Mouse (Mus musculus) CH12.LX (cell line): ENCODE measurements around the gene Gm21983. TPM values are rescaled to one million over a fixed set of nuclear protein-coding genes. Genes with fewer than 3 reads are reported as not detected.

Experiments used
- DNase-seq: peaks from one replicate; pipeline ENCODE4 v3.0.0-alpha.2; 2013; ENCODE audit errors: extremely low read depth
- H3K27ac ChIP-seq: 2 replicates; pipeline ENCODE4 v1.5.1; 2012; ENCODE audit warnings: low read depth, mild to moderate bottlenecking, control low read depth, moderate library complexity; ENCODE audit not compliant: insufficient read depth
- H3K27me3 ChIP-seq: replicated peaks from 2 replicates; pipeline ENCODE3; 2012; ENCODE audit warnings: inconsistent platforms
- H3K36me3 ChIP-seq, 2 experiments: replicated peaks in 1 of 2; 2 replicates each; pipeline versions ENCODE3 to v1.6.1; 2012; ENCODE audit warnings: inconsistent platforms in 1 of 2, low read length in 1 of 2, mild to moderate bottlenecking in 1 of 2, mixed read lengths in 1 of 2, moderate library complexity in 1 of 2; ENCODE audit not compliant: control insufficient read depth in 1 of 2, insufficient read depth in 1 of 2
- H3K4me1 ChIP-seq, 2 experiments: 2 replicates each; pipeline ENCODE4 v1.6.1; 2012; ENCODE audit warnings: inconsistent platforms in 1 of 2, moderate library complexity in 1 of 2; ENCODE audit not compliant: insufficient read depth in 2 of 2, control insufficient read depth in 1 of 2
- H3K4me2 ChIP-seq: 2 replicates; pipeline ENCODE4 v1.6.1; 2012; ENCODE audit warnings: low read depth, mild to moderate bottlenecking, control low read depth; ENCODE audit not compliant: poor library complexity, insufficient read depth, severe bottlenecking
- H3K4me3 ChIP-seq, 3 experiments: fragments of 150-350 bp in 1 of 3; sonication (generic) in 1 of 3; replicated peaks in 1 of 3; 2 replicates each; pipeline versions ENCODE3 to v1.5.1; 2011 to 2012; ENCODE audit warnings: low read depth in 2 of 3, low read length in 2 of 3, mild to moderate bottlenecking in 2 of 3, moderate library complexity in 2 of 3, control low read depth in 1 of 3, improper control_type of control experiment in 1 of 3, inconsistent platforms in 1 of 3, mixed read lengths in 1 of 3; ENCODE audit not compliant: poor library complexity in 1 of 3
- H3K79me2 ChIP-seq: replicated peaks from 2 replicates; pipeline ENCODE4 v1.6.1; 2012; ENCODE audit warnings: mild to moderate bottlenecking, moderate library complexity; ENCODE audit not compliant: control insufficient read depth, poor library complexity, insufficient read depth, severe bottlenecking; ENCODE audit errors: extremely low read depth
- H3K9ac ChIP-seq: 2 replicates; pipeline ENCODE4 v1.6.1; 2012; ENCODE audit warnings: low read depth, mild to moderate bottlenecking, control low read depth, moderate library complexity; ENCODE audit not compliant: insufficient read depth
- H3K9me3 ChIP-seq: replicated peaks from 2 replicates; pipeline ENCODE3; 2012; ENCODE audit warnings: low read length, inconsistent platforms, mixed read lengths
- BHLHE40 ChIP-seq: IDR thresholded peaks from 2 replicates; pipeline ENCODE4 v1.6.1; 2011; ENCODE audit warnings: mild to moderate bottlenecking, low read depth, low read length, improper control_type of control experiment
- CTCF ChIP-seq, 2 experiments: IDR thresholded peaks in 1 of 2; conservative IDR thresholded peaks in 1 of 2; 2 replicates each; pipeline ENCODE4 v1.5.1; 2011 to 2012; ENCODE audit warnings: low read depth in 2 of 2, low read length in 2 of 2, improper control_type of control experiment in 1 of 2, inconsistent platforms in 1 of 2, mild to moderate bottlenecking in 1 of 2, moderate library complexity in 1 of 2
- E2F4 ChIP-seq: IDR thresholded peaks from 2 replicates; pipeline ENCODE4 v1.6.1; 2011; ENCODE audit warnings: low read depth, low read length, improper control_type of control experiment; ENCODE audit not compliant: insufficient replicate concordance
- ELF1 ChIP-seq: IDR thresholded peaks from 2 replicates; pipeline ENCODE4 v1.6.1; 2014; ENCODE audit warnings: low read depth, mild to moderate bottlenecking, inconsistent platforms, low read length, improper control_type of control experiment
- ETS1 ChIP-seq: conservative IDR thresholded peaks from 2 replicates; pipeline ENCODE4 v1.6.1; 2012; ENCODE audit warnings: low read depth, mild to moderate bottlenecking, inconsistent platforms, low read length, improper control_type of control experiment, moderate library complexity
- GABPA ChIP-seq: IDR thresholded peaks from 2 replicates; pipeline ENCODE4 v1.6.1; 2012; ENCODE audit warnings: low read depth, low read length, improper control_type of control experiment, inconsistent platforms; ENCODE audit not compliant: insufficient replicate concordance
- HCFC1 ChIP-seq: IDR thresholded peaks from 2 replicates; pipeline ENCODE4 v1.6.1; 2012; ENCODE audit warnings: low read depth, mild to moderate bottlenecking, inconsistent platforms, low read length, improper control_type of control experiment
- JUN ChIP-seq: IDR thresholded peaks from 2 replicates; pipeline ENCODE4 v1.6.1; 2011; ENCODE audit warnings: low read depth, mild to moderate bottlenecking, low read length, improper control_type of control experiment, moderate library complexity; ENCODE audit not compliant: insufficient read depth
- JUND ChIP-seq: conservative IDR thresholded peaks from 2 replicates; pipeline ENCODE4 v1.6.1; 2011; ENCODE audit warnings: low read depth, low read length, improper control_type of control experiment
- MAFK ChIP-seq: IDR thresholded peaks from 2 replicates; pipeline ENCODE4 v1.6.1; 2011; ENCODE audit warnings: low read length, improper control_type of control experiment; ENCODE audit not compliant: insufficient replicate concordance
- MEF2A ChIP-seq: IDR thresholded peaks from 2 replicates; pipeline ENCODE4 v1.6.1; 2014; ENCODE audit warnings: low read depth, mild to moderate bottlenecking, inconsistent platforms, low read length, improper control_type of control experiment, borderline replicate concordance
- MXI1 ChIP-seq: IDR thresholded peaks from 2 replicates; pipeline ENCODE4 v1.6.1; 2011; ENCODE audit warnings: mild to moderate bottlenecking, low read depth, low read length, improper control_type of control experiment
- POLR2AphosphoS2 ChIP-seq: IDR thresholded peaks from 2 replicates; pipeline ENCODE4 v1.6.1; 2011; ENCODE audit warnings: low read depth, low read length, improper control_type of control experiment
- RAD21 ChIP-seq: IDR thresholded peaks from 2 replicates; pipeline ENCODE4 v1.6.1; 2011; ENCODE audit warnings: low read depth, mild to moderate bottlenecking, low read length, improper control_type of control experiment, moderate library complexity
- SIN3A ChIP-seq: IDR thresholded peaks from 2 replicates; pipeline ENCODE4 v1.6.1; 2012; ENCODE audit warnings: low read length, improper control_type of control experiment, inconsistent platforms
- SMC3 ChIP-seq: IDR thresholded peaks from 2 replicates; pipeline ENCODE4 v1.6.1; 2011; ENCODE audit warnings: low read depth, low read length, improper control_type of control experiment
- TBP ChIP-seq: conservative IDR thresholded peaks from 2 replicates; pipeline ENCODE4 v1.6.1; 2011; ENCODE audit warnings: low read depth, low read length, improper control_type of control experiment
- TCF12 ChIP-seq: IDR thresholded peaks from 2 replicates; pipeline ENCODE4 v1.6.1; 2014; ENCODE audit warnings: low read depth, mild to moderate bottlenecking, inconsistent platforms, low read length, improper control_type of control experiment
- UBTF ChIP-seq: IDR thresholded peaks from 2 replicates; pipeline ENCODE4 v1.6.1; 2012; ENCODE audit warnings: low read depth, mild to moderate bottlenecking, inconsistent platforms, low read length, improper control_type of control experiment, moderate library complexity
- USF2 ChIP-seq: conservative IDR thresholded peaks from 2 replicates; pipeline ENCODE4 v1.6.1; 2011; ENCODE audit warnings: low read depth, low read length, improper control_type of control experiment
- ZC3H11A ChIP-seq: IDR thresholded peaks from 2 replicates; pipeline ENCODE4 v1.6.1; 2012; ENCODE audit warnings: low read depth, mild to moderate bottlenecking, inconsistent platforms, low read length, improper control_type of control experiment
- ZMIZ1 ChIP-seq: IDR thresholded peaks from 2 replicates; pipeline ENCODE4 v1.6.1; 2012; ENCODE audit warnings: low read depth, mild to moderate bottlenecking, inconsistent platforms, low read length, improper control_type of control experiment
- dilution Hi-C: fragments of 300-500 bp; cut with MboI; formaldehyde crosslinking; loops from 2 replicates; pipeline ENCODE4 v1.14.3; 2020; ENCODE audit warnings: low sequenced_read_pairs; ENCODE audit not compliant: extremely low pct_unique_long_range_greater_than_20kb, extremely low pct_ligation_motif_present
- in situ Hi-C: fragments of 300-500 bp; cut with MboI; formaldehyde crosslinking; loops from 3 replicates; pipeline ENCODE4 v1.14.3; 2019; ENCODE audit warnings: low sequenced_read_pairs, low pct_ligation_motif_present, low pct_unique_long_range_greater_than_20kb, mixed read lengths
- polyA plus RNA-seq: library from polyadenylated mRNA; unstranded; fragments of >175 nt; gene quantifications from 2 replicates; pipeline ENCODE4 v1.2.1, GENCODE M21; 2012; ENCODE audit warnings: low read depth; ENCODE audit not compliant: insufficient read length
- total RNA-seq, 2 experiments: library from RNA; depleted of rRNA; stranded (reverse); fragments of 300-350 nt in 1 of 2; fragments of >200 nt in 1 of 2; gene quantifications; 2 replicates each; pipeline ENCODE4 v1.2.3; 2012 to 2014

The Gm21983 gene
- total and polyA plus RNA-seq, 3 experiments = 0.13 to 0.81 TPM; not detected in 1

- H3K4me2 ChIP-seq = no peak overlapping the region
- no peak overlapping the region for H3K9ac ChIP-seq
- H3K27ac ChIP-seq = no peak overlapping the region
- peaks cover 12 to 44% of the 10 kb centered on the region in 2 experiments for H3K4me1 ChIP-seq
- peaks cover 3% of the 10 kb centered on the region; the same call in 1 of the 2 replicates for H3K79me2 ChIP-seq
- in situ Hi-C loops = no loop called here
- DNase-seq = no peak
- TF ChIP-seq POLR2AphosphoS2 = no peak
- TF ChIP-seq USF2 = no peak
- no peak for TF ChIP-seq SIN3A
- TF ChIP-seq MXI1 = no peak
- TF ChIP-seq HCFC1 = no peak
- TF ChIP-seq SMC3 = no peak
- TF ChIP-seq TCF12 = no peak
- no peak for TF ChIP-seq ELF1
- no peak for TF ChIP-seq CTCF (conservative IDR thresholded peaks at IDR 0.05 in 1 of 2, IDR thresholded peaks at IDR 0.05 in 1 of 2; ENCODE audit: low read depth in 2 of 2, low read length in 2 of 2)
- peaks cover 12 to 72% of the 10 kb centered on the region in 2 experiments for H3K36me3 ChIP-seq
- H3K4me3 ChIP-seq = no peak overlapping the region
- dilution Hi-C loops = no loop called here
- H3K27me3 ChIP-seq = no peaks in the 10 kb centered on the region
- H3K9me3 ChIP-seq = no peaks in the 10 kb centered on the region
Observed at GRCm38 (mm10) chr7:27219937-27220336, 39.1 kb upstream of the Gm21983 start.

GRCm38 (mm10) chr7:27218586-27218985 is 37.7 kb upstream of the Gm21983 start:
- Histone ChIP-seq H3K27ac (no peak overlapping the region), H3K4me3 (no peak overlapping the region), H3K36me3 (peaks cover 18 to 73% of the 10 kb centered on the region in 2 experiments), H3K9me3 (no peaks in the 10 kb centered on the region), H3K4me1 (peaks cover 4 to 30% of the 10 kb centered on the region in 2 experiments; a peak in 3 of 4 replicates), H3K4me2 (no peak overlapping the region), H3K79me2 (no peaks in the 10 kb centered on the region), H3K9ac (no peak overlapping the region), H3K27me3 (no peaks in the 10 kb centered on the region)
- dilution Hi-C loops = no loop called here
- TF ChIP-seq ZC3H11A = no peak
- TF ChIP-seq, all 38 proteins: peak for 0
- in situ Hi-C loops = no loop called here
- DNase-seq = no peak

- no peaks in the 10 kb centered on the region for H3K79me2 ChIP-seq
- peaks cover 0 to 12% of the 10 kb centered on the region in 2 experiments; a peak in 2 of 4 replicates for H3K4me1 ChIP-seq
- H3K36me3 ChIP-seq = peaks cover 49 to 88% of the 10 kb centered on the region in 2 experiments
- H3K4me3 ChIP-seq = no peak overlapping the region
- H3K27ac ChIP-seq = no peak overlapping the region
- no peak for DNase-seq
- H3K9ac ChIP-seq = no peak overlapping the region
- H3K9me3 ChIP-seq = no peaks in the 10 kb centered on the region
- H3K27me3 ChIP-seq = no peaks in the 10 kb centered on the region
- no peak overlapping the region for H3K4me2 ChIP-seq
- in situ Hi-C loops (no loop called here), dilution Hi-C loops (no loop called here)
- TF ChIP-seq JUND (no peak), MAFK (no peak), MXI1 (no peak), MEF2A (no peak), ELF1 (no peak), JUN (no peak), ETS1 (no peak), UBTF (no peak), BHLHE40 (no peak), E2F4 (no peak), TBP (no peak), RAD21 (no peak), USF2 (no peak), POLR2AphosphoS2 (no peak), ZMIZ1 (no peak), GABPA (no peak), SIN3A (no peak)
Observed at GRCm38 (mm10) chr7:27212626-27213025, 31.7 kb upstream of the Gm21983 start.
